Mouse (Mus musculus) gastrocnemius, adult 18-20 months (tissue): Measurements from ENCODE around the gene Olfr657. TPM values are rescaled to one million over a fixed set of nuclear protein-coding genes. Genes with fewer than 3 reads are reported as not detected.

Experiments
- DNase-seq: peaks from one replicate; pipeline ENCODE4 v3.0.0; 2021; ENCODE audit warnings: low spot score
- long read RNA-seq, 2 experiments: library from polyadenylated mRNA; stranded (forward); transcript quantifications; one replicate each; pipeline ENCODE4 v2.0.0; 2021
- total RNA-seq, 2 experiments: library from RNA; stranded (reverse); gene quantifications; 2 replicates each; pipeline ENCODE4 v1.2.3; 2021

The Olfr657 gene
- total RNA-seq: not detected
- long read RNA-seq, experiment 1: 0 reads
- long read RNA-seq, experiment 2: 0 reads

- no peak for DNase-seq
Observed at GRCm38 (mm10) chr7:104624494-104624893, at the start of gene Olfr657. TSS of gene Olfr657 (plus strand) at chr7:104624794.

- DNase-seq: no peak
Observed at GRCm38 (mm10) chr7:104577014-104577413, 47.6 kb upstream of the Olfr657 start, which contains the start of gene Olfr653. TSS of gene Olfr653 (plus strand) at chr7:104577314.

- no peak for DNase-seq
Observed at GRCm38 (mm10) chr7:104580846-104581245, 43.7 kb upstream of the Olfr657 start.

GRCm38 (mm10) chr7:104581429-104581828 lies 43.2 kb upstream of the Olfr657 start:
- no peak for DNase-seq

GRCm38 (mm10) chr7:104586725-104587124 lies 37.9 kb upstream of the Olfr657 start, which contains the start of gene Olfr654:
TSS of gene Olfr654 (plus strand) at chr7:104587025.
- DNase-seq: no peak

GRCm38 (mm10) chr7:104588274-104588673 lies 36.3 kb upstream of the Olfr657 start:
- no peak for DNase-seq

GRCm38 (mm10) chr7:104601679-104602078 lies 22.9 kb upstream of the Olfr657 start, which contains the start of gene Olfr655:
TSS of gene Olfr655 (minus strand) at chr7:104601779.
- DNase-seq: no peak

- no peak for DNase-seq
Observed at GRCm38 (mm10) chr7:104603173-104603572, 21.4 kb upstream of the Olfr657 start.

- DNase-seq: no peak
Observed at GRCm38 (mm10) chr7:104604727-104605126, 19.9 kb upstream of the Olfr657 start.

GRCm38 (mm10) chr7:104613655-104614054 lies 10.9 kb upstream of the Olfr657 start, which contains the start of gene Olfr656:
TSS of gene Olfr656 (plus strand) at chr7:104613955.
- DNase-seq: no peak

- DNase-seq: no peak
Observed at GRCm38 (mm10) chr7:104646841-104647482, 22.4 kb downstream of the Olfr657 start, which contains the start of gene Olfr658. TSS of gene Olfr658 (minus strand) at chr7:104647305.

GRCm38 (mm10) chr7:104666453-104666852 lies 41.9 kb downstream of the Olfr657 start, which contains the start of gene Olfr659:
TSS of gene Olfr659 (plus strand) at chr7:104666753.
- DNase-seq: no peak

GRCm38 (mm10) chr7:104686201-104686600 lies 61.6 kb downstream of the Olfr657 start, which contains the start of gene Olfr661:
TSS of gene Olfr661 (plus strand) at chr7:104686501.
- no peak for DNase-seq

Other genes starting within 250 kb of the Olfr657 start
- not detected for gene Trim30c, start 224.0 kb upstream of the Olfr657 start, total RNA-seq
- gene Trim30a, start 159.6 kb upstream of the Olfr657 start, total RNA-seq: under 1 TPM; 0.53 to 1.00 TPM
- under 1 TPM; 0.34 to 0.64 TPM for gene Trim30d, start 116.9 kb upstream of the Olfr657 start, total RNA-seq
- not detected for gene Olfr651, start 74.7 kb upstream of the Olfr657 start, total RNA-seq
- not detected for gene Olfr652, start 63.9 kb upstream of the Olfr657 start, total RNA-seq
- gene Olfr653, start 47.5 kb upstream of the Olfr657 start, total RNA-seq: not detected
- gene Olfr654, start 37.8 kb upstream of the Olfr657 start, total RNA-seq: not detected
- not detected for gene Olfr655, start 23.0 kb upstream of the Olfr657 start, total RNA-seq
- gene Olfr656, start 10.8 kb upstream of the Olfr657 start, total RNA-seq: not detected
- gene Olfr658, start 22.5 kb downstream of the Olfr657 start, total RNA-seq: not detected
- not detected for gene Olfr659, start 42.0 kb downstream of the Olfr657 start, total RNA-seq
- not detected for gene Olfr661, start 61.7 kb downstream of the Olfr657 start, total RNA-seq
- not detected for gene Usp17le, start 152.7 kb downstream of the Olfr657 start, total RNA-seq
- gene Usp17lb, start 217.8 kb downstream of the Olfr657 start, total RNA-seq: not detected
- gene Usp17la, start 232.2 kb downstream of the Olfr657 start, total RNA-seq: not detected